10 mouse cellular contexts compared by ENCODE assay signal in genomic region chr15:31563577-31564546, GRCm38 (mm10). TPM values are rescaled to one million over a fixed set of nuclear protein-coding genes. Genes with fewer than 3 reads are reported as not detected.
DNase-seq lines count a peak whose midpoint lies in the region; ATAC-seq and TF ChIP-seq lines count a peak whose summit lies in the region.
"Had no signal": no experiment of that assay in that cellular context is flagged by ENCODE, and none has a peak within 500 bp of the region (broad histone marks: within the 10 kb centered on the region; RNA-seq: fewer than 3 reads in every experiment).

No protein-coding gene starts in this region.

- no peak for TF ChIP-seq CTCF in kidney, adult 2 months (conservative IDR thresholded peaks at IDR 0.05; ENCODE audit: insufficient read depth, insufficient read length, low read depth, low read length)

- H3K9me3 ChIP-seq in heart, embryonic 13.5 days: 0 out of 2 replicates have a peak, but pooled peaks cover 4% of the 10 kb centered on the region

- H3K9ac ChIP-seq in heart, embryonic 13.5 days: peak overlapping the region; percentile 61; the same call in 1 of the 2 replicates

- TF ChIP-seq POLR2A in kidney, adult 2 months (IDR thresholded peaks at IDR 0.05; ENCODE audit: low read depth, low read length): no peak

- no peak for ATAC-seq in heart, embryonic 13.5 days (ENCODE audit: extremely low read depth, insufficient number of reproducible peaks, low FRiP score, low TSS enrichment)
- ATAC-seq: hindbrain, postnatal 0 days had no signal

- WGBS in heart, embryonic 13.5 days: 42% methylated on average over 19 of the region's 19 CpGs
- 34% methylated on average over 19 of the region's 19 CpGs for WGBS in kidney, adult 2 months

- H3K27me3 ChIP-seq in heart, embryonic 13.5 days (replicated peaks): no peaks in the 10 kb centered on the region
- no peaks in the 10 kb centered on the region for H3K27me3 ChIP-seq in kidney, adult 2 months (replicated peaks; ENCODE audit: control insufficient read depth, insufficient read depth, low read length)

- peak overlapping the region; percentile 14; the same call in 1 of the 2 replicates for H3K4me3 ChIP-seq in heart, embryonic 13.5 days
- H3K4me3 ChIP-seq in kidney, adult 2 months (ENCODE audit: insufficient read depth, low read depth, low read length): no peak overlapping the region

- DNase-seq in heart, adult 9 months (ENCODE audit: low spot score in 2 of 2): no peak
- DNase-seq in adrenal gland, postnatal 10 days: peak; percentile 71
- DNase-seq in kidney, adult 2 months: peak; percentile 94
- peak; percentile 21 for DNase-seq in lung, postnatal 36 days
- no peak for DNase-seq in urinary bladder, adult 2 months (ENCODE audit: low spot score)
- DNase-seq in gastrocnemius, adult 8-10 months (ENCODE audit: low spot score in 2 of 2): no peak
- no peak for DNase-seq in urinary bladder, postnatal 14 days (ENCODE audit: low spot score)

- H3K4me1 ChIP-seq in heart, embryonic 13.5 days: peaks cover 29% of the 10 kb centered on the region
- peaks cover 13% of the 10 kb centered on the region; the same call in 1 of the 2 replicates for H3K4me1 ChIP-seq in kidney, adult 2 months (ENCODE audit: control insufficient read depth, insufficient read depth, low read length)

- peak overlapping the region; percentile 56 for H3K4me2 ChIP-seq in heart, embryonic 13.5 days

- H3K36me3 ChIP-seq in heart, embryonic 13.5 days: no peaks in the 10 kb centered on the region
- H3K36me3 ChIP-seq in kidney, adult 2 months (ENCODE audit: control insufficient read depth, insufficient read depth, low read length): no peaks in the 10 kb centered on the region

- H3K27ac ChIP-seq in heart, embryonic 13.5 days (replicated peaks): 0 out of 2 replicates have a peak overlapping the region, but pooled peaks have one; percentile 48
- peak overlapping the region; percentile 99 for H3K27ac ChIP-seq in kidney, adult 2 months (ENCODE audit: insufficient read depth, low read depth, low read length)
- H3K27ac ChIP-seq: hindbrain, postnatal 0 days had no signal

RNA-seq across cellular contexts. Expression of gene Cmbl, which starts 1.3 kb away (rescaled TPM):
- 9.2 TPM in 2 replicates for polyA plus RNA-seq in heart, embryonic 13.5 days (2015; fragmentation: Nextera tagmentation; extraction: Ambion mirVana)
- 100 to 1,000 TPM in 1 of 2 experiments, 10 to 100 TPM in 1; 82.2 to 106 TPM for total RNA-seq in adrenal gland, postnatal 10 days (2021)
- polyA plus RNA-seq in kidney, adult 2 months (2012; rRNA removed): 343 and 361 TPM in 2 replicates
- 57.5 and 62.9 TPM in 2 replicates for polyA plus RNA-seq in urinary bladder, adult 2 months (2012; rRNA removed)
- 10 to 100 TPM; 47.6 to 59.9 (median 49.6) TPM for total RNA-seq in gastrocnemius, adult 8-10 months (2022)
- total RNA-seq: neutrophil, adult 5-6 weeks had no signal

RNA-seq across cellular contexts. Expression of gene March6, which starts 33.0 kb away (rescaled TPM):
- 23.7 and 23.9 TPM in 2 replicates for polyA plus RNA-seq in heart, embryonic 13.5 days (2015; fragmentation: Nextera tagmentation; extraction: Ambion mirVana)
- 100 to 1,000 TPM in 1 of 2 experiments, 10 to 100 TPM in 1; 97.6 to 101 TPM for total RNA-seq in adrenal gland, postnatal 10 days (2021)
- 36.1 and 46.6 TPM in 2 replicates for polyA plus RNA-seq in kidney, adult 2 months (2012; rRNA removed)
- 29.9 and 37.2 TPM in 2 replicates for polyA plus RNA-seq in urinary bladder, adult 2 months (2012; rRNA removed)
- 100 to 1,000 TPM; 142 to 173 (median 149) TPM for total RNA-seq in gastrocnemius, adult 8-10 months (2022)

RNA-seq across cellular contexts. Expression of gene Cct5, which starts 37.7 kb away (rescaled TPM):
- 362 and 387 TPM in 2 replicates for polyA plus RNA-seq in heart, embryonic 13.5 days (2015; fragmentation: Nextera tagmentation; extraction: Ambion mirVana)
- total RNA-seq in adrenal gland, postnatal 10 days (2021): 100 to 1,000 TPM; 272 to 290 TPM
- polyA plus RNA-seq in kidney, adult 2 months (2012; rRNA removed): 87.3 and 102 TPM in 2 replicates
- 207 and 215 TPM in 2 replicates for polyA plus RNA-seq in urinary bladder, adult 2 months (2012; rRNA removed)
- 100 to 1,000 TPM; 110 to 120 (median 115) TPM for total RNA-seq in gastrocnemius, adult 8-10 months (2022)

RNA-seq across cellular contexts. Expression of gene Fam173b, which starts 37.8 kb away (rescaled TPM):
- polyA plus RNA-seq in heart, embryonic 13.5 days (2015; fragmentation: Nextera tagmentation; extraction: Ambion mirVana): 12.7 and 14.3 TPM in 2 replicates
- total RNA-seq in adrenal gland, postnatal 10 days (2021): 10 to 100 TPM; 14.8 to 19.4 TPM
- polyA plus RNA-seq in kidney, adult 2 months (2012; rRNA removed): 10.8 and 13.6 TPM in 2 replicates
- polyA plus RNA-seq in urinary bladder, adult 2 months (2012; rRNA removed): 17.9 and 20.8 TPM in 2 replicates
- 10 to 100 TPM; 11.9 to 14.9 (median 12.8) TPM for total RNA-seq in gastrocnemius, adult 8-10 months (2022)

Comparison
In these comparisons a context has a peak if more than half of its experiments do, and no peak if none do; other contexts are left out.
1. DNase-seq: peak in adrenal gland, postnatal 10 days (single experiment), kidney, adult 2 months (single experiment) and lung, postnatal 36 days (single experiment); none in heart, adult 9 months (0 of 2), urinary bladder, adult 2 months (single experiment), gastrocnemius, adult 8-10 months (0 of 2) and urinary bladder, postnatal 14 days (single experiment).